Mouse (Mus musculus) spleen, postnatal 4 days (tissue): ENCODE measurements at regions not wholly inside any gene's neighbourhood (a gene's known extent, or its start where the extent isn't known, plus 50 kb on each side); places are given as distances from the start of the nearest gene placed in this dataset.

ENCODE experiments used
- DNase-seq, 2 experiments: peaks; one replicate each; pipeline ENCODE4 v3.0.0; 2022; ENCODE audit warnings: low spot score in 2 of 2

GRCm38 (mm10) chr1:69470614-69471250, 216.3 kb downstream of the Ikzf2 start:
- no peak for DNase-seq

DNA sequence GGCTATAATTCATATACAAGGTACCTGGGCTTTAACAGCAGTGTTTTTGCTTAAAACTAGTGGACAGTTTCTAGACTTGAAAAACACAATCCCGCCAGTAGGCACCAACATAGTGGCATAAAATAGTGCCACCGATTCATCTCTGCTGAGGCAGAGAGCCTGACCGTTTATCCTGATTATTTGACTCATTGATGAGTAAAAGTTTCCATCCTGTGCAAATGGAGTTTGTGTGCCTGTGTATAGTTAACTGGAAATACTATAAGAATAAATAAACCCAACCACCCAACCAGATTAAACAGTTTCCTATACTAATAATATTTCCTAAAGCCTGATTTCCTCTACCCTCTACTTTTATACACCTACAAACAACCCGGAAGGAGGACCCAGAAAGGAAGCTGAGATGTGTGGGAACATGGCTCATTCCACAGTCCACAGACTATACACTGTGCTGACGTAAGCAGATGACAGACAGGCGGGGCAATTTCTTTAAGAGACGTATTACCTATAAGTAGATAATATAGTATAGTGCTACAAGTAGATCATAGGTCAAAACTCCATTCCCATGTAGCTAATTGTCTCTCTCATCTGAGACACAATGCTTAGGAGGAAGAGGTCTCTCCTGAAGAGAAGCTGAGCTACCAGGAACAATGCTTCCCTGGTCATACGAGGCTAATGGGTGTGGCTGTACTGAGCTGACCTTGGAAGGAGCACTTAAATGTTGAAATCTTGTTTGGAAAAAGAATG, 217.7 kb downstream of the Ikzf2 start:
- no peak for DNase-seq

DNA sequence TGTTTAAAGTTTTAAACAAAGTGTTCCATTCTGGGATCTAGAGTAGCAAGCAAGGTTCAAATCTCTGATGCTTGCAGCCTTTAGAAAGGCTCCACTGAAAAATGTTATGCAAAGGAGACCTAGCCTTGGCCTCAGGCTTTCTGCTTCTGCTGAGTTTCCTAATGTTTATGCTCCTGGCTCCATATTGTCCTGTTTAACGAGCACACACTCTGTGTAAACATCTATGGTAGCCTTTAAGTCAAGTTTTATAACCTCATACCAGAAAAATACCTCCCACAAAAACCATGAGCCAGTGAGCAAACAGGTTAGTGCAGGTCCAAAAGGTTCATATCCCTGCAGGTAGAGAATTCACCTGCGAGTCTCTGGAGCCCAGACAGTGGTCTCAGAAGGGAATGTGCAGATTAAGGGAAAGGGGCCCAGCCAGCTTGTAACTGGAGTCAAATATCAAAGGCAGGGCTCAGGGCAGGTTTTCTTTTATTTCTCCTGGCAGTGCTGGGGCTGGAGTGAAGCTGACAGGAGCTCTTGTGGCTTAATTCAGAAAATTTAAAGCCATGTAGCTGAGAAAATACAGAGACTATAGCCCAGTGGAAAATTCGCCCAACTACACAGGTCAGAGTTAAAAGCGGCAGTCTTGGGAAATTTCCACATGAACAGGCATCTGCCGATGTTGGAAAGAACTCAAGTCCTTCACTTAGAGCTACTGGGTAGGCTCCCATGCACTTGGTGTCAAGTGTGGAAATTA, 220.3 kb downstream of the Ikzf2 start:
- DNase-seq: no peak

DNA sequence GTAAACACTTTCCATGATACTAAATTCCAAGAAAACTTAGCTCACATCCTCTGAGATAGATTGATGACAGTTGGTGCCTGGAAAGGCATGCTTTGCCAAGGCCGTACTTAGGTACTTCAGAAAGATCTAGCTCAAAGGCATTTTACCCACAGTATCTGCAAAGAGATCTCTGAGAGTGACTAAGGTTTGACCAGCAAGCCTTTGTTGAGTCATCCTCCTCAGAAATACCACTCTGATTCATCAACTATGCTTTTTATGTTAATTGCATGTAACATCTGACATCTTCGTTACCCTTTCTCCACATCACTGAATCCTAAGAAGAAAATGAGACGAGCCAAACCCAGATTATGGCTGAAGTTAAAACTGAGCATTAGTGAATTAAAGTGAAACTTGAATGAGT, 225.9 kb downstream of the Ikzf2 start:
- DNase-seq: no peak

- DNase-seq: no peak
Observed at GRCm38 (mm10) chr1:69459899-69460298, 227.1 kb downstream of the Ikzf2 start.

DNA sequence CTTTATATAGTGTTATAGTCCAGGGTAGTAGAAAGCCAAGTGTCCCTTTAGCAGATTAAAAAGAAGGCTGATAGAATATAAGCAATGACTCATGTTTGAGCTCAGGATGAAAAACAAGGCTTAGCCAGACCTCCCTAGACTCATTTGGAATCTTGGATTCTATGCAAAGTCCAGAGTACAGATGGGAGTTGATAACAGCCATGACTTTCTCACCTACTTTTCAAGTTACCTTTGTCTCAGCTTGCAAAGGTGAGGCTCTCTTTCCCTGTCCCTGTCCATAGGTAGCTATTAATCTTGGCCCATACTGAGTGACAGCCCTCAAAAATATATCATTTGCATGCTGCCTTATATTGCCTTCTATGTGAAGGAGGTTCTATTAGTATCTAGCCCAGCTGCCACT, 229.6 kb downstream of the Ikzf2 start:
- no peak for DNase-seq

GRCm38 (mm10) chr1:69453991-69454390, 233.1 kb downstream of the Ikzf2 start:
- no peak for DNase-seq

DNA sequence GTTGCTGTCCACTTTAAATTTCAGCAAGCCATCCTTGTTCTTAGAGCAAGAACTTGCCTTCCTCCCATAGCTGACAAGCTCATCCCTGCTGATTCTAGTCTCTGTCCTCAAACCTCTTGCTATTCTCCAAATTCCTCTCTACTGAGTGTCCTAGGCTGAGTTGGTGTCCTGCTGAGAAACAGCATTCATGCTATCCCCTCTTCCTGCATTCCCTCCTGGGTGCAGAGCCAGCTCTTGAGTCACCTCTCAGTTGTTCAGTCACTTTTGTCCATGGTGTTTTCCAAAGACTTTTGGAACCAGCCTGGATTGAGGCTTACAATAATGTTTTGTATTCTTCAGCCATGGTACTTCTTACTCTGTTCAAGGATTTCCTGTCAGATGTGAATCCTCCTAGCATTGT, 234.1 kb downstream of the Ikzf2 start:
- DNase-seq: no peak

- no peak for DNase-seq
Observed at GRCm38 (mm10) chr1:69450455-69450854, 236.6 kb downstream of the Ikzf2 start.

- DNase-seq: no peak
Observed at GRCm38 (mm10) chr1:69447276-69447675, 239.8 kb downstream of the Ikzf2 start.

- DNase-seq: no peak
Observed at GRCm38 (mm10) chr1:69444722-69445121, 242.3 kb downstream of the Ikzf2 start.

GRCm38 (mm10) chr1:69443466-69443865, 243.6 kb downstream of the Ikzf2 start:
- DNase-seq: no peak

GRCm38 (mm10) chr1:69440564-69441334, 246.3 kb downstream of the Ikzf2 start:
- DNase-seq: no peak

- no peak for DNase-seq
Observed at GRCm38 (mm10) chr1:69437042-69437441, 250.0 kb downstream of the Ikzf2 start.

GRCm38 (mm10) chr1:69433655-69434357, 253.2 kb downstream of the Ikzf2 start:
- DNase-seq: no peak

- no peak for DNase-seq
Observed at GRCm38 (mm10) chr1:69430683-69431407, 256.2 kb downstream of the Ikzf2 start.

GRCm38 (mm10) chr1:69429632-69430031, 257.4 kb downstream of the Ikzf2 start:
- DNase-seq: no peak

DNA sequence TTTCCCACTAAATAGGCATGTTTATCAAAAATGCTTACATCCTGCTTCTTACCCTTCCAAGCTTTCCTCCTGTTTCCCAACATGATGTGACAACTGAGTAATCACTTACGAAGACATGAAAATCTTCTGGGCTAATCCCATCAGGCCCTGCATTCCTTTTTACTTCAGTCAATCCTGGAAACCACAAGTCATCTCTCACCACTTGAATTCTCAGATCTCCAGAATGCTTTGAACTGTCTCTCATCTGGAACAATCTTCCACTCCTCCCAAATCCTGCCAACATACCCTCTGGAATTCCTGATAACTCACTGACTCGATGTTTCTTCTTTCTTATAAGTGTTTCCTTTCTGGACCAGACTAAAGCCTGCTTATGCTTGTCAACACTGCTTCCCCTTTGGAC, 289.4 kb downstream of the Ikzf2 start:
- no peak for DNase-seq

DNA sequence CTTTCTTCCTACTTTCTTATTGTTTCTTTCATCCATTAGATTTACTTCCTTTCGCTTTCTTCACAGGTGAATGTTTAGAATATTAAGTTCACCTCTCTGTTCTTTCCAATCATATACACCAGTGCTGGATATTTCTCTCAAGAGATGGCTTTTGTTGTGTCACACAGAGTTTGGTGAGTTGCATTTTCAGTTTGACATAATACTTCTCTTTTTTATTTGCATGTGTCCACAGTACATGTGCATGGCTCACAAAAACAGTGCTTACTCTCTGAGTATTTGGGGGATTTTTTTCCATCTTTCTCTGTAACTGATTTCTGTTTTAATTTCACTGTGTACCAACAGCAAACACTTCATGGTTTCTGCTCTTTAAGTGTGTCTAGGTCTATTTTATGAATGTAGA, 274.5 kb upstream of the Erbb4 start:
- DNase-seq: no peak

DNA sequence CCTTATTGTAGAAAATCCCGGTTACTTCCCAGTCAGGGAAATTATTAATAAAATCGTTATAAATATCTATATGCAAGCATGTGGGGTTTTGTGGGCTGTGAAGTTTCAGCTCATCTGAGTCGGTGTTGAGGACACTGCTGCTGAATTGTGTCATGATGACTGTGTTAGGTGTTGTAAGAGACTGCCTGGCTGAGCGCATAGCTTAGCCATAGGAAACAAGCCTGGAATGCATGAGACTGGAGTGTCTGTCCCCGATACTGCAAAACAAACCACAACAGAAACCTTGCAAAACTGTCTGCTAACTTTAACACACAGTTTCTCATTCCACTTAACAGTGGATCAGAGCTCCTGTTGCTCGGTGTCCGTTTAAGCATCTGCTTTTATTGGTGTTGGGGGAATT, 271.9 kb upstream of the Erbb4 start:
- DNase-seq: no peak
